In genomic region chr12:101897113-101897512, GRCm38 (mm10) we compare ENCODE assay signal across 22 mouse cellular contexts. TPM values are rescaled to one million over a fixed set of nuclear protein-coding genes. Genes with fewer than 3 reads are reported as not detected.
A peak's percentile ranks its signal among the peaks of the same experiment; 100 is the strongest.
DNase-seq lines count a peak whose midpoint lies in the region; ATAC-seq and TF ChIP-seq lines count a peak whose summit lies in the region.
"Had no signal": no experiment of that assay in that cellular context is flagged by ENCODE, and none has a peak within 500 bp of the region (broad histone marks: within the 10 kb centered on the region; RNA-seq: fewer than 3 reads in every experiment).

No protein-coding gene starts in this region.

- H3K4me2 ChIP-seq in heart, embryonic 16.5 days (ENCODE audit: low read depth, low read length) = no peak overlapping the region
- H3K4me2 ChIP-seq: embryonic facial prominence, embryonic 15.5 days; hindbrain, embryonic 14.5 days; lung, embryonic 14.5 days; neural tube, embryonic 12.5 days had no signal

- WGBS in heart, embryonic 16.5 days = 67% methylated on average over 7 of the region's 7 CpGs

- peaks cover 12% of the 10 kb centered on the region for H3K36me3 ChIP-seq in heart, embryonic 16.5 days (ENCODE audit: control insufficient read depth, insufficient read depth)

- H3K4me3 ChIP-seq in heart, embryonic 16.5 days (ENCODE audit: low read length) = no peak overlapping the region
- no peak overlapping the region for H3K4me3 ChIP-seq in layer of hippocampus, adult 2 months
- H3K4me3 ChIP-seq: embryonic facial prominence, embryonic 15.5 days; forebrain, embryonic 10.5 days; heart, adult 2 months; neural tube, embryonic 12.5 days had no signal

- H3K27ac ChIP-seq in heart, embryonic 16.5 days (ENCODE audit: low read length) = no peak overlapping the region
- no peak overlapping the region for H3K27ac ChIP-seq in layer of hippocampus, adult 2 months
- H3K27ac ChIP-seq: embryonic facial prominence, embryonic 15.5 days; forebrain, embryonic 10.5 days; heart, adult 2 months; hindbrain, embryonic 14.5 days; neural tube, embryonic 12.5 days had no signal

- no peaks in the 10 kb centered on the region for H3K9me3 ChIP-seq in heart, embryonic 16.5 days (replicated peaks; ENCODE audit: control insufficient read depth, low read length)
- H3K9me3 ChIP-seq: embryonic facial prominence, embryonic 15.5 days; forebrain, embryonic 10.5 days; neural tube, embryonic 12.5 days had no signal

- DNase-seq in heart, postnatal 14 days = no peak
- peak; percentile 72 for DNase-seq in thymus, postnatal 0 days (ENCODE audit: low spot score)
- DNase-seq in right cerebral cortex, postnatal 25 days = no peak
- DNase-seq in layer of hippocampus, postnatal 10 days (ENCODE audit: low spot score in 2 of 2) = no peak
- no peak for DNase-seq in layer of hippocampus, adult 2 months (ENCODE audit: low spot score in 2 of 2)
- DNase-seq: cerebellum, adult 11 months; cerebellum, postnatal 14 days; embryo, embryonic 11 days; gastrocnemius, postnatal 10 days; heart, adult 2 months; kidney, adult 11 months; kidney, postnatal 36 days; liver; lung, embryonic 14.5 days had no signal

- no peaks in the 10 kb centered on the region for H3K4me1 ChIP-seq in heart, embryonic 16.5 days (ENCODE audit: control insufficient read depth, insufficient read depth, low read length)
- H3K4me1 ChIP-seq: embryonic facial prominence, embryonic 15.5 days; forebrain, embryonic 10.5 days; neural tube, embryonic 12.5 days had no signal

- no peak overlapping the region for H3K9ac ChIP-seq in heart, embryonic 16.5 days (ENCODE audit: low read length)
- H3K9ac ChIP-seq: embryonic facial prominence, embryonic 15.5 days; hindbrain, embryonic 14.5 days; lung, embryonic 14.5 days; neural tube, embryonic 12.5 days had no signal

- ATAC-seq in heart, embryonic 16.5 days (replicated peaks; ENCODE audit: extremely low read depth, insufficient read depth, low FRiP score) = peak; percentile 65
- ATAC-seq in CD4-positive, CD25-positive, alpha-beta regulatory T cell, adult 4 months = peak; percentile 99
- ATAC-seq in megakaryocyte, adult 5-6 weeks (ENCODE audit: poor library complexity, severe bottlenecking) = peak; percentile 78
- ATAC-seq: midbrain, embryonic 16.5 days had no signal

- no peaks in the 10 kb centered on the region for H3K27me3 ChIP-seq in heart, embryonic 16.5 days (ENCODE audit: control insufficient read depth, insufficient read depth, low read length)
- H3K27me3 ChIP-seq: embryonic facial prominence, embryonic 15.5 days; neural tube, embryonic 12.5 days had no signal

- intact Hi-C loops in heart, postnatal 14 days (cut with DNase I) = no loop called here

- no peak for TF ChIP-seq CTCF in layer of hippocampus, adult 2 months (conservative IDR thresholded peaks at IDR 0.05)

RNA-seq across cellular contexts. Expression of gene Trip11, which starts 16.0 kb away (rescaled TPM):
- 19.8 and 20.8 TPM in 2 replicates for polyA plus RNA-seq in heart, embryonic 16.5 days (2015; fragmentation: Nextera tagmentation; extraction: Ambion mirVana)
- total RNA-seq in heart, postnatal 14 days (2021) = 10 to 100 TPM; 31.7 to 35.1 TPM
- polyA plus RNA-seq in CD4-positive, CD25-positive, alpha-beta regulatory T cell, adult 4 months (2017; shearing (Covaris generic)) = 10 to 100 TPM; 66.1 to 85.4 TPM
- total RNA-seq in megakaryocyte, adult 5-6 weeks (2015) = 27.7 and 29.6 TPM in 2 replicates
- total RNA-seq in megakaryocyte, adult 5-6 weeks (2017) = 33.8 and 39.6 TPM in 2 replicates
- 28.0 and 35.6 TPM in 2 replicates for polyA plus RNA-seq in thymus, postnatal 0 days (2015; fragmentation: Nextera tagmentation; extraction: Ambion mirVana)
- total RNA-seq in layer of hippocampus, postnatal 10 days (2021) = 10 to 100 TPM; 25.0 to 25.9 TPM
- 10 to 100 TPM; 31.8 to 32.9 TPM for total RNA-seq in layer of hippocampus, adult 2 months (2021)
